Mouse (Mus musculus) heart, embryonic 16.5 days (tissue): ENCODE measurements around the gene Mertk. TPM values are rescaled to one million over a fixed set of nuclear protein-coding genes. Genes with fewer than 3 reads are reported as not detected.
"Not testable (repeated sequence)": the region's sequence is repeated elsewhere in the genome, so short reads cannot be mapped to it uniquely, and the experiment has no call there.

Source experiments
- ATAC-seq: fragments of 200-750 bp; cut with Nextera tagmentation; replicated peaks from 2 replicates; pipeline ENCODE4 v1.8.0; 2017; ENCODE audit warnings: moderate number of reproducible peaks; ENCODE audit not compliant: insufficient read depth, low FRiP score; ENCODE audit errors: extremely low read depth
- H3K27ac ChIP-seq: fragments of 300-500 bp; sonication (generic); 2 replicates; pipeline ENCODE4 v1.5.1; 2014; ENCODE audit warnings: mild to moderate bottlenecking, low read length, control low read depth, moderate library complexity
- H3K27me3 ChIP-seq: fragments of 300-500 bp; sonication (generic); 2 replicates; pipeline ENCODE4 v1.6.1; 2014; ENCODE audit warnings: low read length, mixed read lengths; ENCODE audit not compliant: control insufficient read depth, insufficient read depth
- H3K36me3 ChIP-seq: fragments of 300-500 bp; sonication (generic); 2 replicates; pipeline ENCODE4 v1.6.1; 2014; ENCODE audit not compliant: control insufficient read depth, insufficient read depth
- H3K4me1 ChIP-seq: fragments of 300-500 bp; sonication (generic); 2 replicates; pipeline ENCODE4 v1.6.1; 2014; ENCODE audit warnings: low read length, mixed read lengths; ENCODE audit not compliant: control insufficient read depth, insufficient read depth
- H3K4me2 ChIP-seq: fragments of 300-500 bp; sonication (generic); 2 replicates; pipeline ENCODE4 v1.6.1; 2014; ENCODE audit warnings: low read depth, mild to moderate bottlenecking, control low read depth, low read length
- H3K4me3 ChIP-seq: fragments of 300-500 bp; sonication (generic); 2 replicates; pipeline ENCODE4 v1.5.1; 2014; ENCODE audit warnings: mild to moderate bottlenecking, control low read depth, low read length
- H3K9ac ChIP-seq: fragments of 300-500 bp; sonication (generic); 2 replicates; pipeline ENCODE4 v1.6.1; 2014; ENCODE audit warnings: low read length, control low read depth
- H3K9me3 ChIP-seq: fragments of 300-500 bp; sonication (generic); replicated peaks from 2 replicates; pipeline ENCODE4 v1.6.1; 2016; ENCODE audit warnings: low read length; ENCODE audit not compliant: control insufficient read depth
- WGBS: fragments of 180-500 bp; shearing (Covaris S2); extraction: QIAGEN DNeasy Blood & Tissue Kit; methylation state at CpG from one replicate; pipeline ENCODE4 v1.1.7; 2014; 5-methylcytosine and 5-hydroxymethylcytosine counted together
- polyA plus RNA-seq: library from polyadenylated mRNA; unstranded; fragments of >200 nt; fragmentation: Nextera tagmentation; extraction: Ambion mirVana; gene quantifications from 2 replicates; pipeline ENCODE4 v1.2.1, GENCODE M21; 2015

Mertk gene
- 3.7 and 4.2 TPM in 2 replicates for polyA plus RNA-seq

- Histone ChIP-seq H3K4me1 (peaks cover 10% of the 10 kb centered on the region), H3K4me2 (peak within 1 kb of the TSS; percentile 74), H3K9ac (peak within 1 kb of the TSS; percentile 91), H3K36me3 (no peaks in the 10 kb centered on the region), H3K9me3 (no peaks in the 10 kb centered on the region), H3K27ac (peak within 1 kb of the TSS; percentile 89), H3K27me3 (no peaks in the 10 kb centered on the region), H3K4me3 (peak within 1 kb of the TSS; percentile 88)
- peak; percentile 97 for ATAC-seq
- WGBS, result under 1% methylated on average over 30 of the region's 30 CpGs
Observed at GRCm38 (mm10) chr2:128698693-128699181, at the start of gene Mertk. TSS of gene Mertk (plus strand) at chr2:128698956.

DNA sequence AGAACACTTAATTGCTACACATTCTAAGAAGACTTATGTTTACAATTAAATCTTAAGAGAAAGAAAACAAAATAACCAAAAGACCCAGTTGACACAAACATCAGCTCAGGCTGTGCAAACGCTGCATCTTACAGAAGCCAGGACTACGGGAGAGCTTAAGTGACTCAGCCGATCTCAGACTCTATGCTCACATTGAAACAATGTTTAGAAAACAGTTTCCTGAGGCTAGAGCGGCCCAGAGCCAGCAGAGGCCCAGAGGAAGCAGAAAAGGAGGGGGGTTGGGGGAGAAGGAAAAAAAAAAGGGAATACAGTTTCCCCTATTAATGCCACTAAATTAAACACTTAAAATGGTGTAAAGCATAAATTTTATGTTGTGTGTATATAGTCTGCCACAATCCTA, 18.1 kb upstream of the Mertk start:
- Histone ChIP-seq H3K9me3 (no peaks in the 10 kb centered on the region), H3K4me2 (no peak overlapping the region), H3K4me1 (peaks cover 6% of the 10 kb centered on the region), H3K27ac (no peak overlapping the region), H3K36me3 (peaks cover 39% of the 10 kb centered on the region), H3K27me3 (no peaks in the 10 kb centered on the region), H3K9ac (no peak overlapping the region), H3K4me3 (no peak overlapping the region)
- WGBS, result 58% methylated on average over 4 of the region's 4 CpGs
- no peak for ATAC-seq

DNA sequence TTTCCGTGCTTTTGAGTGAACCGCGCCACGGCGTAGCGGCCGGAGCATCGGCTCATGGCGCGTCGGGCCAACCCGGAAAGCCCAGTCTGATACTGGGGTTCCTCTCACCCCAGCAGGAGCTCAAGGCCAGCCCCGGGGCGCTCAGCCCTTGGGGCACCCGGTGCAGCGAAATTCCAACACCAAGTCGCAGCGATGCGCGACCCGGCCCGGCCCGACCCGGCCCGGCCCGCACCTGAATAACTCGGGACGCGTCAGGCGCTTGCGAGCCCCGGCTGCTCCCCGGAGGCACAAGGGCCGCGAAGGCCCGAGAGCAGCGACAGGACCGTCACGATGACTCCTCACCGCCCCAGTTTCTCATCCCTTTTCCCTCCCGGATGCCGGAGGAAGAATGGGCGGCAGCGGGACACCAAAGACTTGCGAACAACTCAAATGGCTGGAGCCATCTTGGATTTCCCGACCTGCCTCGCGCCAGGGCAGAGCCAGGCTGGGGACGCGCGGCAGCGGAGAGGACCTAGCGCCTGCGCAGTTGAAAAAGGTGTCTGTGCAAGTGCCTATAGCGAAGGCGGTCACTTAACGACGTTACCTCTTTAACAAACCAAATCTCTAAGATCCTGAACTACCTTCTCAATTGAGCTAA, 11.7 kb upstream of the Mertk start, which contains the start of gene Anapc1:
Gene Anapc1 (minus strand): TSS at position 471 of the 637 bp plus-strand sequence.
- H3K36me3 ChIP-seq, result peaks cover 17% of the 10 kb centered on the region
- no peaks in the 10 kb centered on the region for H3K9me3 ChIP-seq
- H3K4me1 ChIP-seq, result peaks cover 11% of the 10 kb centered on the region
- H3K9ac ChIP-seq, result peak within 1 kb of the TSS; percentile 100
- H3K4me3 ChIP-seq, result peak within 1 kb of the TSS; percentile 95
- peak within 1 kb of the TSS; percentile 69 for H3K4me2 ChIP-seq
- no peaks in the 10 kb centered on the region for H3K27me3 ChIP-seq
- peak; percentile 97 for ATAC-seq
- under 1% methylated on average over 58 of the region's 58 CpGs for WGBS
- peak within 1 kb of the TSS; percentile 85 for H3K27ac ChIP-seq

- peak overlapping the region; percentile 67 for H3K4me2 ChIP-seq
- peak overlapping the region; percentile 100 for H3K9ac ChIP-seq
- peak; percentile 46 for ATAC-seq
- no peaks in the 10 kb centered on the region for H3K27me3 ChIP-seq
- peaks cover 11% of the 10 kb centered on the region for H3K4me1 ChIP-seq
- H3K4me3 ChIP-seq, result peak overlapping the region; percentile 95
- 46% methylated on average over 10 of the region's 10 CpGs for WGBS
- peak overlapping the region; percentile 78 for H3K27ac ChIP-seq
- no peaks in the 10 kb centered on the region for H3K9me3 ChIP-seq
- H3K36me3 ChIP-seq, result peaks cover 13% of the 10 kb centered on the region
Observed at GRCm38 (mm10) chr2:128687558-128688120, 11.1 kb upstream of the Mertk start.

- Histone ChIP-seq H3K9ac (no peak overlapping the region), H3K9me3 (no peaks in the 10 kb centered on the region), H3K27me3 (no peaks in the 10 kb centered on the region), H3K27ac (no peak overlapping the region), H3K36me3 (no peaks in the 10 kb centered on the region), H3K4me2 (no peak overlapping the region), H3K4me3 (no peak overlapping the region), H3K4me1 (no peaks in the 10 kb centered on the region)
- WGBS, result 63% methylated on average over 14 of the region's 14 CpGs
- ATAC-seq, result no peak
Observed at GRCm38 (mm10) chr2:128692336-128692735, 6.4 kb upstream of the Mertk start.

DNA sequence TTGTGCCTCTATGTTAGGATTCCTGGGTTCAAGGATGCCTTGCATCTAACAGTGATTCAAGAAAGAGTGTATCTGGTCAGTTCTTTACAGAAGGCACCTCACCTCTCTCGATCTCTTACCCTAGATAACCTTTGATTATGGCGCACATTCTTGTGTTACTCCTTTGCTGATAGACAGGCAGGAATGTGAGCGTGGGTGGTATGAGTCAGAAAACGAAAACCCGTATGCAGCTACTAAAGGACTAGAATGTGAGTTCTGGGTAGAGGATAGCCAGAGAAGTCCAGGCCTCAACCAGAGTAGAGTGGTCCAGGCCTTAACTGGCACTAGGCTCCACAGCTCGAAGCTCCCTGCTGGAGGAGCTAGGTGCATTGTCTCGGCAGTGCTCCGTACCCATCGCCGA, 6.0 kb upstream of the Mertk start:
- ATAC-seq, result no peak
- Histone ChIP-seq H3K9ac (no peak overlapping the region), H3K4me1 (peaks cover 3% of the 10 kb centered on the region; the same call in 1 of the 2 replicates), H3K27ac (no peak overlapping the region), H3K9me3 (no peaks in the 10 kb centered on the region), H3K36me3 (no peaks in the 10 kb centered on the region), H3K27me3 (no peaks in the 10 kb centered on the region), H3K4me2 (no peak overlapping the region), H3K4me3 (no peak overlapping the region)
- WGBS, result 76% methylated on average over 10 of the region's 10 CpGs

- no peaks in the 10 kb centered on the region for H3K36me3 ChIP-seq
- H3K4me2 ChIP-seq, result no peak overlapping the region
- no peaks in the 10 kb centered on the region for H3K27me3 ChIP-seq
- H3K4me3 ChIP-seq, result no peak overlapping the region
- H3K9me3 ChIP-seq, result no peaks in the 10 kb centered on the region
- H3K4me1 ChIP-seq, result peaks cover 6% of the 10 kb centered on the region; the same call in 1 of the 2 replicates
- 56% methylated on average over 4 of the region's 4 CpGs for WGBS
- no peak for ATAC-seq
- no peak overlapping the region for H3K9ac ChIP-seq
- H3K27ac ChIP-seq, result no peak overlapping the region
Observed at GRCm38 (mm10) chr2:128693236-128693635, 5.5 kb upstream of the Mertk start.

- not testable (repeated sequence) for H3K4me1 ChIP-seq, H3K9me3 ChIP-seq, H3K4me3 ChIP-seq, H3K36me3 ChIP-seq, H3K4me2 ChIP-seq, H3K27ac ChIP-seq, H3K9ac ChIP-seq, H3K27me3 ChIP-seq, ATAC-seq
- 75% methylated on average over 3 of the region's 3 CpGs for WGBS
Observed at GRCm38 (mm10) chr2:128693828-128694227, 4.9 kb upstream of the Mertk start.

DNA sequence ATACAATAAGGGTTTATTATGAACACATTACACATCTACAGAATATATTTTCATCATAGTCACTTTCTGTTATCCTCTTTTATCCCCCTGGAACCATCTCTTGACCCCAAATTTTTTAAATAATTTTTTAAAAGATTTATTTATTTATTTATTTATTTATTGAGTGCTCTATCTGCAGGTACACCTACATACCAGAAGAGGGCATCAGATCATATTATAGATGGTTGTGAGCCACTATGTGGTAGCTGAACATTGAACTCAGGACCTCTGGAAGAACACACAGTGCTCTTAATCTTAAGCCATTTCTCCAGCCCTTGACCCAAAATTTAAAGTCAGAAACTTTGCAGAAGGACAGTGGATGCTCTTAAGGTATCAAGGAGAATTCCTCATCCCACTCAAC, 4.2 kb upstream of the Mertk start:
- H3K9me3 ChIP-seq, result no peaks in the 10 kb centered on the region
- ATAC-seq, result no peak
- peaks cover 6% of the 10 kb centered on the region; the same call in 1 of the 2 replicates for H3K4me1 ChIP-seq
- no peak overlapping the region for H3K4me3 ChIP-seq
- H3K36me3 ChIP-seq, result no peaks in the 10 kb centered on the region
- H3K9ac ChIP-seq, result no peak overlapping the region
- no peaks in the 10 kb centered on the region for H3K27me3 ChIP-seq
- no peak overlapping the region for H3K27ac ChIP-seq
- H3K4me2 ChIP-seq, result no peak overlapping the region
